Mouse (Mus musculus) layer of hippocampus, postnatal 36 days (tissue): Measurements from ENCODE around the gene Cfl1. TPM values are rescaled to one million over a fixed set of nuclear protein-coding genes. Genes with fewer than 3 reads are reported as not detected.

Experiments used
- DNase-seq, 2 experiments: peaks; one replicate each; pipeline ENCODE4 v3.0.0; 2022
- total RNA-seq, 2 experiments: library from RNA; stranded (reverse); gene quantifications; 2 replicates each; pipeline ENCODE4 v1.2.3; 2021

The Cfl1 gene
- total RNA-seq, 2 experiments from 2014 or later: 1,234 to 1,394 TPM

- no peak for DNase-seq
Measured at GRCm38 (mm10) chr19:5530138-5530524, 39.9 kb downstream of the Cfl1 start.

GRCm38 (mm10) chr19:5532520-5532919 is 42.3 kb downstream of the Cfl1 start:
- DNase-seq: no peak

GRCm38 (mm10) chr19:5538786-5539185 is 48.5 kb downstream of the Cfl1 start:
- no peak for DNase-seq

GRCm38 (mm10) chr19:5543362-5543761 is 53.1 kb downstream of the Cfl1 start:
- no peak for DNase-seq

- no peak for DNase-seq
Measured at GRCm38 (mm10) chr19:5544031-5544430, 53.8 kb downstream of the Cfl1 start.

Other genes starting within 250 kb of the Cfl1 start
- gene Pacs1, start 217.3 kb upstream of the Cfl1 start, total RNA-seq: 10 to 100 TPM; 52.5 to 55.0 TPM
- gene Sf3b2, start 195.0 kb upstream of the Cfl1 start, total RNA-seq: 100 to 1,000 TPM; 204 to 205 TPM
- 100 to 1,000 TPM; 110 TPM for gene Gal3st3, start 192.1 kb upstream of the Cfl1 start, total RNA-seq
- not detected for gene Catsper1, start 154.7 kb upstream of the Cfl1 start, total RNA-seq
- gene Cst6, start 140.9 kb upstream of the Cfl1 start, total RNA-seq: 1 to 10 TPM; 7.3 to 7.7 TPM
- 10 to 100 TPM; 20.6 to 21.3 TPM for gene Eif1ad, start 123.7 kb upstream of the Cfl1 start, total RNA-seq
- gene Banf1, start 123.3 kb upstream of the Cfl1 start, total RNA-seq: 10 to 100 TPM; 80.9 to 90.9 TPM
- 100 to 1,000 TPM in 1 of 2 experiments, 10 to 100 TPM in 1; 97.9 to 104 TPM for gene Sart1, start 101.8 kb upstream of the Cfl1 start, total RNA-seq
- not detected for gene Tsga10ip, start 87.9 kb upstream of the Cfl1 start, total RNA-seq
- 100 to 1,000 TPM; 291 to 298 TPM for gene Drap1, start 65.5 kb upstream of the Cfl1 start, total RNA-seq
- 10 to 100 TPM; 66.4 to 69.8 TPM for gene AI837181, start 65.3 kb upstream of the Cfl1 start, total RNA-seq
- gene Fosl1, start 42.9 kb upstream of the Cfl1 start, total RNA-seq: not detected
- gene Ccdc85b, start 32.6 kb upstream of the Cfl1 start, total RNA-seq: 10 to 100 TPM; 34.8 to 38.3 TPM
- 10 to 100 TPM; 85.5 to 86.3 TPM for gene Fibp, start 29.8 kb upstream of the Cfl1 start, total RNA-seq
- not detected for gene Ctsw, start 21.9 kb upstream of the Cfl1 start, total RNA-seq
- gene Efemp2, start 16.5 kb upstream of the Cfl1 start, total RNA-seq: 10 to 100 TPM; 10.9 to 12.4 TPM
- 10 to 100 TPM; 37.6 to 39.3 TPM for gene Mus81, start 2.1 kb upstream of the Cfl1 start, total RNA-seq
- gene 1700020D05Rik, start 13.3 kb downstream of the Cfl1 start, total RNA-seq: 1 to 10 TPM; 5.4 to 8.8 TPM
- 10 to 100 TPM; 80.5 to 83.5 TPM for gene Snx32, start 20.1 kb downstream of the Cfl1 start, total RNA-seq
- not detected for gene Ovol1, start 70.2 kb downstream of the Cfl1 start, total RNA-seq
- 1 to 10 TPM; 5.8 to 7.0 TPM for gene Ap5b1, start 77.6 kb downstream of the Cfl1 start, total RNA-seq
- 10 to 100 TPM; 80.2 to 88.0 TPM for gene Rnaseh2c, start 111.4 kb downstream of the Cfl1 start, total RNA-seq
- gene Kat5, start 119.8 kb downstream of the Cfl1 start, total RNA-seq: 10 to 100 TPM; 80.1 to 91.1 TPM
- gene Rela, start 147.0 kb downstream of the Cfl1 start, total RNA-seq: 10 to 100 TPM; 17.2 to 17.7 TPM
- 10 to 100 TPM; 16.6 to 18.0 TPM for gene Sipa1, start 173.3 kb downstream of the Cfl1 start, total RNA-seq
- 10 to 100 TPM; 17.8 to 18.6 TPM for gene Map3k11, start 198.3 kb downstream of the Cfl1 start, total RNA-seq
- gene Pcnx3, start 198.5 kb downstream of the Cfl1 start, total RNA-seq: 10 to 100 TPM; 61.9 to 68.5 TPM
- gene Kcnk7, start 213.9 kb downstream of the Cfl1 start, total RNA-seq: not detected
- gene Ehbp1l1, start 235.9 kb downstream of the Cfl1 start, total RNA-seq: 10 to 100 TPM; 13.7 to 14.2 TPM
- gene Fam89b, start 239.2 kb downstream of the Cfl1 start, total RNA-seq: 10 to 100 TPM; 24.1 to 29.4 TPM